Comparison of ENCODE assay signal across 9 mouse cellular contexts in genomic region chr5:5664371-5664926, GRCm38 (mm10). TPM values are rescaled to one million over a fixed set of nuclear protein-coding genes. Genes with fewer than 3 reads are reported as not detected.
DNase-seq lines count a peak whose midpoint lies in the region; ATAC-seq and TF ChIP-seq lines count a peak whose summit lies in the region.
"Had no signal": no experiment of that assay in that cellular context is flagged by ENCODE, and none has a peak within 500 bp of the region (broad histone marks: within the 10 kb centered on the region; RNA-seq: fewer than 3 reads in every experiment).

No protein-coding gene starts in this region.

- no peak for ATAC-seq in heart, embryonic 16.5 days (replicated peaks; ENCODE audit: extremely low read depth, insufficient read depth, low FRiP score)
- ATAC-seq in hindbrain, embryonic 11.5 days (ENCODE audit: low FRiP score) = no peak

- no peaks in the 10 kb centered on the region for H3K36me3 ChIP-seq in heart, embryonic 16.5 days (ENCODE audit: control insufficient read depth, insufficient read depth)
- H3K36me3 ChIP-seq in hindbrain, embryonic 11.5 days (ENCODE audit: control insufficient read depth, insufficient read depth, low read length) = no peaks in the 10 kb centered on the region
- H3K36me3 ChIP-seq in midbrain, embryonic 10.5 days = peaks cover 8% of the 10 kb centered on the region
- H3K36me3 ChIP-seq: G1E had no signal

- 60% methylated on average over 6 of the region's 6 CpGs for WGBS in heart, embryonic 16.5 days
- WGBS in hindbrain, embryonic 11.5 days = 60% methylated on average over 6 of the region's 6 CpGs
- WGBS in midbrain, embryonic 10.5 days = 67% methylated on average over 6 of the region's 6 CpGs

- no peaks in the 10 kb centered on the region for H3K9me3 ChIP-seq in heart, embryonic 16.5 days (replicated peaks; ENCODE audit: control insufficient read depth, low read length)
- no peaks in the 10 kb centered on the region for H3K9me3 ChIP-seq in hindbrain, embryonic 11.5 days (ENCODE audit: control insufficient read depth, low read length)
- no peaks in the 10 kb centered on the region for H3K9me3 ChIP-seq in midbrain, embryonic 10.5 days (replicated peaks)
- H3K9me3 ChIP-seq: G1E had no signal

- TF ChIP-seq CTCF in bone marrow macrophage, adult 2 months (IDR thresholded peaks at IDR 0.05; ENCODE audit: low read depth, low read length) = no peak

- H3K4me1 ChIP-seq in heart, embryonic 16.5 days (ENCODE audit: control insufficient read depth, insufficient read depth, low read length) = peaks cover 4% of the 10 kb centered on the region; the same call in 1 of the 2 replicates
- 0 out of 2 replicates have a peak, but pooled peaks cover 3% of the 10 kb centered on the region for H3K4me1 ChIP-seq in bone marrow macrophage, adult 2 months (ENCODE audit: control insufficient read depth, insufficient read depth, low read length)
- H3K4me1 ChIP-seq in hindbrain, embryonic 11.5 days (replicated peaks; ENCODE audit: control insufficient read depth, insufficient read depth, low read length) = no peaks in the 10 kb centered on the region
- H3K4me1 ChIP-seq in midbrain, embryonic 10.5 days = peaks cover 20% of the 10 kb centered on the region

- H3K27me3 ChIP-seq in heart, embryonic 16.5 days (ENCODE audit: control insufficient read depth, insufficient read depth, low read length) = no peaks in the 10 kb centered on the region; the same call in none of the 2 replicates
- no peaks in the 10 kb centered on the region for H3K27me3 ChIP-seq in hindbrain, embryonic 11.5 days (ENCODE audit: control insufficient read depth, insufficient read depth, low read length)
- 0 out of 2 replicates have a peak, but pooled peaks cover 8% of the 10 kb centered on the region for H3K27me3 ChIP-seq in midbrain, embryonic 10.5 days (ENCODE audit: low read depth, poor library complexity, severe bottlenecking)

- no peak for DNase-seq in heart, adult 11 months
- peak; percentile 16 for DNase-seq in hindbrain, embryonic 11.5 days (ENCODE audit: low spot score)
- no peak for DNase-seq in midbrain, embryonic 10.5 days (ENCODE audit: low spot score)
- DNase-seq in frontal cortex, postnatal 36 days (ENCODE audit: low spot score in 2 of 2) = no peak
- no peak for DNase-seq in embryo, embryonic 10 days (ENCODE audit: low spot score)
- DNase-seq in gastrocnemius, postnatal 4 days (ENCODE audit: low spot score in 2 of 2) = no peak

- peak overlapping the region; percentile 75 for H3K9ac ChIP-seq in heart, embryonic 16.5 days (ENCODE audit: low read length)
- peak overlapping the region; percentile 48 for H3K9ac ChIP-seq in hindbrain, embryonic 11.5 days (ENCODE audit: low read depth, low read length)

- peak overlapping the region; percentile 94 for H3K4me2 ChIP-seq in heart, embryonic 16.5 days (ENCODE audit: low read depth, low read length)
- peak overlapping the region; percentile 92 for H3K4me2 ChIP-seq in hindbrain, embryonic 11.5 days (replicated peaks; ENCODE audit: low read depth, low read length)

- H3K4me3 ChIP-seq in heart, embryonic 16.5 days (ENCODE audit: low read length) = peak overlapping the region; percentile 71
- H3K4me3 ChIP-seq in bone marrow macrophage, adult 2 months (ENCODE audit: insufficient read depth, low read length) = peak overlapping the region; percentile 57
- peak overlapping the region; percentile 69 for H3K4me3 ChIP-seq in hindbrain, embryonic 11.5 days (ENCODE audit: low read depth, low read length)
- peak overlapping the region; percentile 85 for H3K4me3 ChIP-seq in midbrain, embryonic 10.5 days

- no peak overlapping the region for H3K27ac ChIP-seq in heart, embryonic 16.5 days (ENCODE audit: low read length)
- H3K27ac ChIP-seq in bone marrow macrophage, adult 2 months (ENCODE audit: insufficient read depth, low read depth, low read length) = no peak overlapping the region
- H3K27ac ChIP-seq in hindbrain, embryonic 11.5 days (ENCODE audit: low read depth, low read length) = no peak overlapping the region
- H3K27ac ChIP-seq in midbrain, embryonic 10.5 days (replicated peaks) = peak overlapping the region; percentile 88

- no peak for TF ChIP-seq POLR2A in bone marrow macrophage, adult 2 months (IDR thresholded peaks at IDR 0.05; ENCODE audit: borderline replicate concordance, low read depth, low read length)

RNA-seq across cellular contexts. Expression of gene Cfap69, which starts 0.4 kb away (rescaled TPM):
- polyA plus RNA-seq in heart, embryonic 16.5 days (2015; fragmentation: Nextera tagmentation; extraction: Ambion mirVana) = 1.6 and 2.0 TPM in 2 replicates
- not detected in 2 replicates for polyA plus RNA-seq in bone marrow macrophage, adult 2 months (2012; ENCODE audit: insufficient read depth, insufficient read length, missing spikeins)
- polyA plus RNA-seq in hindbrain, embryonic 11.5 days (2014; fragmentation: Nextera tagmentation; extraction: Ambion mirVana) = 8.0 and 9.6 TPM in 2 replicates
- 4.1 and 5.5 TPM in 2 replicates for polyA plus RNA-seq in midbrain, embryonic 10.5 days (2016; fragmentation: Nextera tagmentation; extraction: Ambion mirVana)
- 1 to 10 TPM in 1 of 2 experiments, under 1 TPM in 1; 0.74 to 1.6 TPM for total RNA-seq in gastrocnemius, postnatal 4 days (2021)
- polyA plus RNA-seq: G1E had no signal

RNA-seq across cellular contexts. Expression of gene Steap2, which starts 29.9 kb away (rescaled TPM):
- 2.1 and 2.3 TPM in 2 replicates for polyA plus RNA-seq in heart, embryonic 16.5 days (2015; fragmentation: Nextera tagmentation; extraction: Ambion mirVana)
- 0.24 TPM in 1 of 2 replicates, not detected in the other for polyA plus RNA-seq in bone marrow macrophage, adult 2 months (2012; ENCODE audit: insufficient read depth, insufficient read length, missing spikeins)
- polyA plus RNA-seq in hindbrain, embryonic 11.5 days (2014; fragmentation: Nextera tagmentation; extraction: Ambion mirVana) = 5.5 and 7.5 TPM in 2 replicates
- 6.9 and 8.3 TPM in 2 replicates for polyA plus RNA-seq in midbrain, embryonic 10.5 days (2016; fragmentation: Nextera tagmentation; extraction: Ambion mirVana)
- 1 to 10 TPM; 2.5 to 2.7 TPM for total RNA-seq in gastrocnemius, postnatal 4 days (2021)
- polyA plus RNA-seq: G1E had no signal
